Mouse (Mus musculus) forebrain, embryonic 15.5 days (tissue): ENCODE results near the gene Immt. TPM values are rescaled to one million over a fixed set of nuclear protein-coding genes. Genes with fewer than 3 reads are reported as not detected.
A peak's percentile ranks its signal among the peaks of the same experiment; 100 is the strongest.

ENCODE experiments used
- ATAC-seq: fragments of 200-750 bp; cut with Nextera tagmentation; replicated peaks from 2 replicates; pipeline ENCODE4 v1.8.0; 2017; ENCODE audit warnings: mild to moderate bottlenecking, moderate TSS enrichment, moderate library complexity
- H3K27ac ChIP-seq: fragments of 300-500 bp; sonication (generic); replicated peaks from 2 replicates; pipeline ENCODE4 v1.5.1; 2015; ENCODE audit warnings: mild to moderate bottlenecking, inconsistent platforms
- H3K27me3 ChIP-seq: fragments of 300-500 bp; sonication (generic); 2 replicates; pipeline ENCODE4 v1.6.1; 2015; ENCODE audit warnings: inconsistent platforms
- H3K36me3 ChIP-seq: fragments of 300-500 bp; sonication (generic); 2 replicates; pipeline ENCODE4 v1.6.1; 2015; ENCODE audit warnings: mild to moderate bottlenecking, inconsistent platforms
- H3K4me1 ChIP-seq: fragments of 300-500 bp; sonication (generic); 2 replicates; pipeline ENCODE4 v1.6.1; 2015; ENCODE audit warnings: inconsistent platforms
- H3K4me2 ChIP-seq: fragments of 300-500 bp; sonication (generic); replicated peaks from 2 replicates; pipeline ENCODE4 v1.6.1; 2015; ENCODE audit warnings: mild to moderate bottlenecking, inconsistent platforms
- H3K4me3 ChIP-seq: fragments of 300-500 bp; sonication (generic); 2 replicates; pipeline ENCODE4 v1.5.1; 2015; ENCODE audit warnings: mild to moderate bottlenecking, inconsistent platforms
- H3K9ac ChIP-seq: fragments of 300-500 bp; sonication (generic); replicated peaks from 2 replicates; pipeline ENCODE4 v1.6.1; 2015; ENCODE audit warnings: mild to moderate bottlenecking, inconsistent platforms
- H3K9me3 ChIP-seq: fragments of 300-500 bp; sonication (generic); 2 replicates; pipeline ENCODE4 v1.6.1; 2016; ENCODE audit warnings: inconsistent platforms
- WGBS: fragments of 180-500 bp; shearing (Covaris S2); methylation state at CpG from one replicate; pipeline ENCODE4 v1.1.7; 2015; ENCODE audit warnings: mixed read lengths; 5-methylcytosine and 5-hydroxymethylcytosine counted together
- polyA plus RNA-seq: library from polyadenylated mRNA; unstranded; fragments of >200 nt; fragmentation: Nextera tagmentation; extraction: Ambion mirVana; gene quantifications from 2 replicates; pipeline ENCODE4 v1.2.1, GENCODE M21; 2015

The Immt gene
- 149 and 151 TPM in 2 replicates for polyA plus RNA-seq

GRCm38 (mm10) chr6:71830690-71831580, at the start of gene Immt:
Immt (plus strand) TSS chr6:71831331.
- no peaks in the 10 kb centered on the region for H3K9me3 ChIP-seq
- no peaks in the 10 kb centered on the region for H3K27me3 ChIP-seq
- peak within 1 kb of the TSS; percentile 98 for H3K4me3 ChIP-seq
- H3K4me1 ChIP-seq = peaks cover 21% of the 10 kb centered on the region
- WGBS = under 1% methylated on average over 64 of the region's 64 CpGs
- H3K36me3 ChIP-seq = peaks cover 13% of the 10 kb centered on the region; the same call in 1 of the 2 replicates
- peak within 1 kb of the TSS; percentile 85 for H3K9ac ChIP-seq
- peak within 1 kb of the TSS; percentile 93 for H3K27ac ChIP-seq
- peak within 1 kb of the TSS; percentile 78 for H3K4me2 ChIP-seq
- peak; percentile 99 for ATAC-seq

DNA sequence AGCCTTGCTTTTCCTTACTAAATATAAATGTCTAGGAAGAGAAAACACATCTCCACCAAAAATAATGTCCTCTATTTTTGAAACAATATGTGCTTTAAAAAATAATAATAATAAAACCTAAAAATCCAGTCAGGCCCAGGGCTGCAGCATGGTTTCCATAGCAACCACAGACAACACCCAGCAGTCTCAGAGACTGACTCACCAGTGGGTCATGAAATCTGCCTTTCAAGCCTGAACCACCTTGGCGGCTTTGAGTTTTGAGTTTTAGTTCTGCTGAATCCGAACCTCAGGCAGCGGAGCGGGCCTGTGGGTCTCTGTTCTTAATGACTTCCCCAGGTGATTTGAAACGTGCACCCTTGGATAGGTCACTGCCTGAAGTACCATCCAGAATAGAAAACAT, 48.0 kb upstream of the Immt start:
- H3K36me3 ChIP-seq = peaks cover 20% of the 10 kb centered on the region
- H3K4me2 ChIP-seq = no peak overlapping the region
- H3K4me3 ChIP-seq = no peak overlapping the region
- no peak for ATAC-seq
- no peaks in the 10 kb centered on the region for H3K4me1 ChIP-seq
- no peak overlapping the region for H3K27ac ChIP-seq
- H3K27me3 ChIP-seq = no peaks in the 10 kb centered on the region
- WGBS = 91% methylated on average over 5 of the region's 5 CpGs
- H3K9me3 ChIP-seq = no peaks in the 10 kb centered on the region
- no peak overlapping the region for H3K9ac ChIP-seq

DNA sequence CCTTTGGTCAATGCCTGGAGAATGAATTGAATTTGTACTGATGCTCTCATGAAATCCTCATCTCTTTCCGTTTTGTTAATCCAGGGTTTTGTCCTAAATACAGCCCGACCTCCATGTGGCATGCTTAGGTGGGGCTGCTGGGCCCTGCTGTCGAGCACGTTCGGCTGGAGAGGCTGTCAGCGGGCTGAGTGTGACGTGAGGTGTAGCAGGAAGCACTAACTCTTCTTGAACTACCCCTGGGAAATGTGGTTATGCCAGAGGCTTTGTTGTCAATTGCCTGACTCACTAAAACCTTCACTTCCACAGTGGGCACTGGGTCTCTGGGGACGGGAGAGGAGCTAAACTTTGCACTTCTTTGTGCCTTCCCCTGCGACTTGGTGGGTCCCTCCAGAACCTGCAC, 42.8 kb upstream of the Immt start:
- Histone ChIP-seq H3K36me3 (peaks cover 13% of the 10 kb centered on the region; the same call in 1 of the 2 replicates), H3K4me3 (no peak overlapping the region), H3K9ac (no peak overlapping the region), H3K27ac (no peak overlapping the region), H3K27me3 (no peaks in the 10 kb centered on the region), H3K9me3 (no peaks in the 10 kb centered on the region), H3K4me1 (no peaks in the 10 kb centered on the region), H3K4me2 (no peak overlapping the region)
- ATAC-seq = no peak
- 88% methylated on average over 9 of the region's 9 CpGs for WGBS

- Histone ChIP-seq H3K4me3 (no peak overlapping the region), H3K4me2 (no peak overlapping the region), H3K9ac (no peak overlapping the region), H3K9me3 (no peaks in the 10 kb centered on the region), H3K36me3 (peaks cover 16% of the 10 kb centered on the region), H3K27me3 (no peaks in the 10 kb centered on the region), H3K4me1 (no peaks in the 10 kb centered on the region), H3K27ac (no peak overlapping the region)
- no peak for ATAC-seq
- 91% methylated on average over 6 of the region's 6 CpGs for whole genome bisulfite sequencing
Observed at GRCm38 (mm10) chr6:71791771-71792170, 39.4 kb upstream of the Immt start.

DNA sequence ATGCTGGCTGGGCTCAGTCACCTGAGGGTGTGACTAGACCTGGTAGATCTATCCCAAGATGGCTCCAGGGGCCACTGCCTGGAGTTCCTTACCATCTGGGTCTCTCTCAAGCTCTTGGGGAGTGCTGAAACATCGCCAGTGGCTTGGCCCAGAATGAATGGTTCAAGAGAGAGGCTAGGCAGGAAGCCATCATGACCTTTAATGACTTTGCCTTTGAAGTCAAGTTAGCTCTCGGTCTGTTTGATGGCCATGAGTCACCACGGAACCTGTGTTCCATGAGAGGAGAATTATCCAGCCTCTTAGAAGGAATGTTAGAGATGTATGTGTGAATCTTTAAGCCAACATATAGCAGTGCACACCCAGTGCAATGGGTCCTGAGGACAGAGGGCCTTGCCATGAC, 31.7 kb upstream of the Immt start:
- 87% methylated on average over 3 of the region's 3 CpGs for WGBS
- no peak overlapping the region for H3K4me2 ChIP-seq
- H3K4me3 ChIP-seq = no peak overlapping the region
- peaks cover 4% of the 10 kb centered on the region; the same call in 1 of the 2 replicates for H3K4me1 ChIP-seq
- no peaks in the 10 kb centered on the region for H3K9me3 ChIP-seq
- no peak for ATAC-seq
- no peak overlapping the region for H3K9ac ChIP-seq
- H3K36me3 ChIP-seq = peaks cover 32% of the 10 kb centered on the region
- H3K27ac ChIP-seq = no peak overlapping the region
- H3K27me3 ChIP-seq = no peaks in the 10 kb centered on the region

GRCm38 (mm10) chr6:71801011-71801713, 30.0 kb upstream of the Immt start:
- no peak overlapping the region for H3K9ac ChIP-seq
- H3K27ac ChIP-seq = no peak overlapping the region
- peaks cover 25% of the 10 kb centered on the region for H3K36me3 ChIP-seq
- WGBS = 65% methylated on average over 7 of the region's 7 CpGs
- H3K27me3 ChIP-seq = no peaks in the 10 kb centered on the region
- H3K9me3 ChIP-seq = no peaks in the 10 kb centered on the region
- ATAC-seq = no peak
- no peak overlapping the region for H3K4me2 ChIP-seq
- H3K4me3 ChIP-seq = no peak overlapping the region
- peaks cover 4% of the 10 kb centered on the region; the same call in 1 of the 2 replicates for H3K4me1 ChIP-seq

GRCm38 (mm10) chr6:71801714-71802094, 29.4 kb upstream of the Immt start:
- Histone ChIP-seq H3K9me3 (no peaks in the 10 kb centered on the region), H3K27ac (no peak overlapping the region), H3K36me3 (peaks cover 21% of the 10 kb centered on the region), H3K4me1 (peaks cover 4% of the 10 kb centered on the region; the same call in 1 of the 2 replicates), H3K27me3 (no peaks in the 10 kb centered on the region), H3K9ac (no peak overlapping the region), H3K4me2 (no peak overlapping the region), H3K4me3 (no peak overlapping the region)
- 77% methylated on average over 10 of the region's 10 CpGs for WGBS
- no peak for ATAC-seq

GRCm38 (mm10) chr6:71803609-71804008, 27.5 kb upstream of the Immt start:
- Histone ChIP-seq H3K36me3 (peaks cover 18% of the 10 kb centered on the region), H3K27ac (peak overlapping the region; percentile 80), H3K4me3 (no peak overlapping the region), H3K27me3 (no peaks in the 10 kb centered on the region), H3K4me1 (peaks cover 4% of the 10 kb centered on the region; the same call in 1 of the 2 replicates), H3K9ac (no peak overlapping the region), H3K9me3 (no peaks in the 10 kb centered on the region), H3K4me2 (no peak overlapping the region)
- ATAC-seq = peak; percentile 34; the same call in 1 of the 2 replicates
- 92% methylated on average over 1 of the region's 1 CpGs for WGBS

- Histone ChIP-seq H3K27me3 (no peaks in the 10 kb centered on the region), H3K36me3 (peaks cover 19% of the 10 kb centered on the region), H3K4me2 (no peak overlapping the region), H3K4me3 (no peak overlapping the region), H3K9ac (no peak overlapping the region), H3K27ac (peak overlapping the region; percentile 80), H3K4me1 (peaks cover 4% of the 10 kb centered on the region; the same call in 1 of the 2 replicates), H3K9me3 (no peaks in the 10 kb centered on the region)
- WGBS = 28% methylated on average over 12 of the region's 12 CpGs
- ATAC-seq = peak; percentile 94
Observed at GRCm38 (mm10) chr6:71804061-71804829, 26.9 kb upstream of the Immt start.

GRCm38 (mm10) chr6:71806713-71807112, 24.4 kb upstream of the Immt start:
- H3K27ac ChIP-seq = no peak overlapping the region
- ATAC-seq = no peak
- H3K4me2 ChIP-seq = no peak overlapping the region
- no peak overlapping the region for H3K4me3 ChIP-seq
- peaks cover 4% of the 10 kb centered on the region; the same call in 1 of the 2 replicates for H3K4me1 ChIP-seq
- no peaks in the 10 kb centered on the region for H3K9me3 ChIP-seq
- no peaks in the 10 kb centered on the region for H3K27me3 ChIP-seq
- WGBS = 80% methylated on average over 1 of the region's 1 CpGs
- peaks cover 26% of the 10 kb centered on the region for H3K36me3 ChIP-seq
- no peak overlapping the region for H3K9ac ChIP-seq

DNA sequence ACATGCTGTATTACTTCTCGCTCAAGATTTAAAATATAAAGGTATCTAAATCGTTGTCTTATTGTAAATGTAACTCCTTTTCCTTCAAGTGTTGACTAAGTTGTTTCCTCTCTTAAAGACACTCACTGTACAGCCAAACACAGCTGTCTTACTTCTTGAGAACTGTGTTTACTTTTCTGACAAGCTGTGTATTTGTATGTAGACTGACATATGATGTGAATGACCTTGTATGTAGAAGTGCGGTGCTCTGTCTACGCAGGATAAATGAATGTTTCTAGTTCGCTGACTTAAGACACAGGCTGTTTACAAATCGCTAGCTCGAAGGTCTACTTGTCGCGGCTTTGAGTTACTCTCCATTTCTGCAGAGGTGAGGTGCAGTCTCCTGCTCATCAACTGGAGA, 21.2 kb upstream of the Immt start:
- peaks cover 29% of the 10 kb centered on the region for H3K36me3 ChIP-seq
- WGBS = 92% methylated on average over 9 of the region's 9 CpGs
- no peaks in the 10 kb centered on the region for H3K27me3 ChIP-seq
- no peak overlapping the region for H3K4me3 ChIP-seq
- H3K4me2 ChIP-seq = no peak overlapping the region
- H3K27ac ChIP-seq = no peak overlapping the region
- H3K4me1 ChIP-seq = no peaks in the 10 kb centered on the region
- no peak overlapping the region for H3K9ac ChIP-seq
- ATAC-seq = no peak
- no peaks in the 10 kb centered on the region for H3K9me3 ChIP-seq
